Comparison of ENCODE assay signal across 15 mouse cellular contexts in genomic region chr16:48865004-48865403, GRCm38 (mm10). TPM values are rescaled to one million over a fixed set of nuclear protein-coding genes. Genes with fewer than 3 reads are reported as not detected.
A peak's percentile ranks its signal among the peaks of the same experiment; 100 is the strongest.
DNase-seq lines count a peak whose midpoint lies in the region; ATAC-seq lines count a peak whose summit lies in the region.
"Not testable (repeated sequence)": the region's sequence is repeated elsewhere in the genome, so short reads cannot be mapped to it uniquely, and the experiment has no call there.
"Had no signal": no experiment of that assay in that cellular context is flagged by ENCODE, and none has a peak within 500 bp of the region (broad histone marks: within the 10 kb centered on the region; RNA-seq: fewer than 3 reads in every experiment).

No protein-coding gene starts in this region.

- not testable (repeated sequence) for H3K27me3 ChIP-seq in splenic B cell, adult 2 months (ENCODE audit: control insufficient read depth, insufficient read depth, low read length, poor library complexity, severe bottlenecking)

- peak; percentile 4 for DNase-seq in adrenal gland, postnatal 14 days
- peak; percentile 6 for DNase-seq in gastrocnemius, postnatal 14 days
- peak; percentile 4 to 5 for DNase-seq in heart, postnatal 10 days
- DNase-seq in kidney, postnatal 36 days = peak; percentile 1 to 2
- peak; percentile 5 for DNase-seq in splenic B cell, adult 2 months (ENCODE audit: low read depth, low spot score)

- ATAC-seq in megakaryocyte progenitor cell, adult 5-6 weeks (replicated peaks; ENCODE audit: poor library complexity) = peak; percentile 87

- intact Hi-C loops in gastrocnemius, postnatal 14 days (cut with DNase I; ENCODE audit: low total_unique reads); heart, postnatal 10 days (cut with DNase I): not testable (repeated sequence)

- H3K36me3 ChIP-seq in splenic B cell, adult 2 months (ENCODE audit: control insufficient read depth, insufficient read depth, low read length, poor library complexity, severe bottlenecking) = not testable (repeated sequence)

RNA-seq across cellular contexts. Expression of gene Retnlg, which starts 7.4 kb away (rescaled TPM):
- total RNA-seq in adrenal gland, postnatal 14 days (2021) = 2.3 and 5.1 TPM in 2 replicates
- total RNA-seq in gastrocnemius, postnatal 14 days (2021) = not detected
- total RNA-seq in heart, postnatal 10 days (2021) = under 1 TPM; 0.79 to 0.97 TPM
- 131 and 143 TPM in 2 replicates for total RNA-seq in megakaryocyte progenitor cell, adult 5-6 weeks (2015)
- 34.6 and 51.2 TPM in 2 replicates for total RNA-seq in megakaryocyte progenitor cell, adult 5-6 weeks (2017)
- total RNA-seq: adrenal gland, postnatal 25 days; forebrain, postnatal 0 days; G1E; hindbrain, postnatal 0 days; left cerebral cortex, postnatal 10 days; midbrain, postnatal 0 days had no signal

RNA-seq across cellular contexts. Expression of gene Retnla, which starts 22.7 kb away (rescaled TPM):
- 15.2 and 22.2 TPM in 2 replicates for total RNA-seq in adrenal gland, postnatal 14 days (2021)
- 1 to 10 TPM; 2.8 to 5.6 TPM for total RNA-seq in gastrocnemius, postnatal 14 days (2021)
- 1 to 10 TPM; 1.1 to 1.7 TPM for total RNA-seq in heart, postnatal 10 days (2021)
- not detected in 2 replicates for total RNA-seq in megakaryocyte progenitor cell, adult 5-6 weeks (2015)
- not detected in 2 replicates for total RNA-seq in megakaryocyte progenitor cell, adult 5-6 weeks (2017)
- total RNA-seq: forebrain, postnatal 0 days; G1E; hindbrain, postnatal 0 days; left cerebral cortex, postnatal 10 days; midbrain, postnatal 0 days had no signal

RNA-seq across cellular contexts. Expression of gene Retnlb, which starts 48.3 kb away (rescaled TPM):
- total RNA-seq in adrenal gland, postnatal 14 days (2021) = not detected in 2 replicates
- not detected for total RNA-seq in gastrocnemius, postnatal 14 days (2021)
- not detected for total RNA-seq in heart, postnatal 10 days (2021)
- not detected in 2 replicates for total RNA-seq in megakaryocyte progenitor cell, adult 5-6 weeks (2015)
- total RNA-seq in megakaryocyte progenitor cell, adult 5-6 weeks (2017) = not detected in 2 replicates
- total RNA-seq: adrenal gland, postnatal 25 days; forebrain, postnatal 0 days; G1E; gastrocnemius, postnatal 10 days; heart, adult 2 months; heart, postnatal 25 days; hindbrain, postnatal 0 days; left cerebral cortex, postnatal 10 days; midbrain, postnatal 0 days had no signal

Comparison
In these comparisons a context has a peak if more than half of its experiments do, and no peak if none do; other contexts are left out.
1. Peak in every context shown above with its lines: DNase-seq and ATAC-seq.